Mouse (Mus musculus): ENCODE results near the gene Fam19a5. TPM values are rescaled to one million over a fixed set of nuclear protein-coding genes. Genes with fewer than 3 reads are reported as not detected.

Gene Fam19a5
- polyA plus RNA-seq, 1 experiment from 2014 or later = 0.24 TPM

DNA sequence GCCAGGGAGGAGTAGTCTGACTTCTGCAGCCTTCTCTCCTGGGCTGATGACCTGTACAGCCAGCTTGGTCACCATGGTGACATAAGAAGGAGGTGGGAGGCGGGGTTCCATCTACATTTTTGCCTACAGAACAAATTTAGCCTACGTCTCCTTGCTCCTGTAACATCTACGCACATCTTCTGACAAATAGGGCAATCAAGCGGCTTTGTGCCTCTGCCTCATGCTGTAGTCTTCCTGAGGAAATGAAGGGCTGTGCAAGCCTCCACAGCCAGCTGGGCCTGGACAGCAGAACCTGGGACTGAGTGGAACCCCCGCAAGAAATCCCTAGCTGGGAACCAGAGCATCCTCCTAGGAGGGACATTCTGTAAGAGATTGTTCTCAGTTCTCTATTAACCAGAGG is 35.8 kb downstream of the Fam19a5 start:
- Histone ChIP-seq H3K4me1 (ENCODE audit: insufficient read depth, low read depth, low read length) (no peaks in the 10 kb centered on the region), H3K4me3 (ENCODE audit: low read depth, low read length) (no peak overlapping the region), H3K36me3 (ENCODE audit: insufficient read depth, low read length) (no peaks in the 10 kb centered on the region), H3K27ac (ENCODE audit: low read length) (no peak overlapping the region), H3K9me3 (ENCODE audit: low read length) (no peaks in the 10 kb centered on the region), H3K9ac (replicated peaks; ENCODE audit: low read depth) (no peak overlapping the region), H3K4me2 (replicated peaks; ENCODE audit: low read depth, low read length) (no peak overlapping the region), H3K27me3 (replicated peaks; ENCODE audit: insufficient read depth, low read length) (no peaks in the 10 kb centered on the region)
- no peak for ATAC-seq
- DNase-seq (ENCODE audit: low spot score) = no peak
- TF ChIP-seq EP300 (IDR thresholded peaks at IDR 0.05) (no peak), CTCF (IDR thresholded peaks at IDR 0.05) (no peak)
- 71% methylated on average over 5 of the region's 5 CpGs for WGBS

DNA sequence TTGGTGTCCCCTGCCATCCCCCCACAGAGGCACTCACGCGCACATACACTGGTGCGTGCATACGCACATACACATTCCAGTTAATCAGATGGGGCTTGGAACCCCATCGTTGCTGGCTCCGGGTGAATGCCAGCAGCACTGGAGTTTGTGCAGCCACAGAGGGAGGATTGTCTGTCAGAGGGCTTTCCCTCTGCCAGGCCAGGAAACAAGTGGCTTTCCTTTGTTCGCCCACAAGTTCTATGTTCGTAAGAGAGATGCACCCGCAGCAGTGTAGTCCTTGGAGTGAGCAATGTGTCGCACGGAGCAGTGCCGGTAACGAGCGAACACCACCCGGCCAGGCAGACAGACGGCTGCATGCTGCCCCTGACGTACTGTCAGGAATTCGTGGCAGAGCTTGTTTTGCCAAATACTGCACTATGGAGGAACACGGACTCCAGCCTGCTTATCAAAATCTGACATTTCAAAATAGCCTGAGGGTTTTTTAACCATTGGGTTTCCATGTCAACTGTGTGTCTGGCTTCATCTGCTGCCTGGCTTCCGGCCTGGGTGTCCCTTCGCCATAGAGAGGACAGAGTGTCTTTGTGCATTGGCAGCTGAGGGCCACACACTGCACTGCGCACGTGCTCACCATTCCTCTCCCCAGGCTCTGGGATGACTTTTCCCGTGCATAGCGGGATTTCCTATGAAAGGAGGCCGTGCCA is 40.0 kb downstream of the Fam19a5 start:
- no peak overlapping the region for H3K27ac ChIP-seq (ENCODE audit: low read length)
- WGBS = 77% methylated on average over 26 of the region's 26 CpGs
- no peak for TF ChIP-seq CTCF (IDR thresholded peaks at IDR 0.05)
- TF ChIP-seq EP300 (IDR thresholded peaks at IDR 0.05) = no peak
- ATAC-seq (no peak), DNase-seq (ENCODE audit: low spot score) (no peak)
- no peak overlapping the region for H3K4me2 ChIP-seq (replicated peaks; ENCODE audit: low read depth, low read length)
- no peaks in the 10 kb centered on the region for H3K4me1 ChIP-seq (ENCODE audit: insufficient read depth, low read depth, low read length)
- no peak overlapping the region for H3K4me3 ChIP-seq (ENCODE audit: low read depth, low read length)
- no peaks in the 10 kb centered on the region for H3K27me3 ChIP-seq (replicated peaks; ENCODE audit: insufficient read depth, low read length)
- H3K9ac ChIP-seq (replicated peaks; ENCODE audit: low read depth) = no peak overlapping the region
- no peaks in the 10 kb centered on the region for H3K9me3 ChIP-seq (ENCODE audit: low read length)
- H3K36me3 ChIP-seq (ENCODE audit: insufficient read depth, low read length) = no peaks in the 10 kb centered on the region

DNA sequence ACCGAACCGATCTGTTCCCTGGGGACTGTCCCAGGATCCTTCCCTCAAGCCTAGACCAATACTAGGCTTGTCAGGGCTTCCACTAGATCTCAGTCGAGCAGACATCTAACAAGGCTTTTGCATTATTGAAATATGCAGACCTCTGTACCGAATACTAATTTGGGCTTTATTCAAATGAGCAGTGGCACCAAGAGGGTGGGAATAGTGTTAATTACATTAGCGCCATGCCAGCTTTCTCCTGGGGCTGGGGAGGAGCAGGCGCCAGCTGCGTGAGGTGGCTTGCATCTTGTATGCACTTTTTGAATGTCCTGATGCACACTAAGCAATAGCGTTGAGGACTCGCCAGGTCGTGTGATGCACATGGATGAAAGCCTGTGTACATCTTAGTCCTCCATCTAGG is 46.9 kb downstream of the Fam19a5 start:
- Histone ChIP-seq H3K9me3 (ENCODE audit: low read length) (no peaks in the 10 kb centered on the region), H3K27me3 (replicated peaks; ENCODE audit: insufficient read depth, low read length) (no peaks in the 10 kb centered on the region), H3K4me1 (ENCODE audit: insufficient read depth, low read depth, low read length) (no peaks in the 10 kb centered on the region), H3K4me2 (replicated peaks; ENCODE audit: low read depth, low read length) (no peak overlapping the region), H3K9ac (replicated peaks; ENCODE audit: low read depth) (no peak overlapping the region), H3K27ac (ENCODE audit: low read length) (no peak overlapping the region), H3K4me3 (ENCODE audit: low read depth, low read length) (no peak overlapping the region), H3K36me3 (ENCODE audit: insufficient read depth, low read length) (no peaks in the 10 kb centered on the region)
- WGBS = 87% methylated on average over 10 of the region's 10 CpGs
- ATAC-seq (no peak), DNase-seq (ENCODE audit: low spot score) (no peak)
- TF ChIP-seq EP300 (IDR thresholded peaks at IDR 0.05) (no peak), CTCF (IDR thresholded peaks at IDR 0.05) (no peak)

DNA sequence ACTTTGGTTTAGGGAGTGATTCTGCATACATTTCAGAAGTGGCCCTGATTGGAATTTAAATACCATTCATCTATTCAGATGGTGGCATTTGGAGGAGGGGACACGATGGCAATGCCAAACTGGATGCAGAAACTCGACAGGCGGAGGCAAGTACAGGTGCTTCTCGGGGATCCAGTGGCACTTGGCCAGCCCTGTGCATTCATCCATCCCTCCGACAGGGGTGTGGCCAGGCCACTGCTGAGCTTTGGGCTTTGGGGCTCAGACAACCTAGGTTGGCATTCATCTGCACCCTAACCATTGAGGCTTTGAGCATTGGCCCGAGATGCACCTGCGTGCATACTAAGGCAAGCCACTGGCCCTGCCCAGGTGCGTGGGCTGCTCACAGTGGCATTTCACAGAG is 52.6 kb downstream of the Fam19a5 start:
- H3K36me3 ChIP-seq (ENCODE audit: insufficient read depth, low read length) = no peaks in the 10 kb centered on the region
- no peak for TF ChIP-seq EP300 (IDR thresholded peaks at IDR 0.05)
- no peak for TF ChIP-seq CTCF (IDR thresholded peaks at IDR 0.05)
- H3K9me3 ChIP-seq (ENCODE audit: low read length) = no peaks in the 10 kb centered on the region
- no peak overlapping the region for H3K9ac ChIP-seq (replicated peaks; ENCODE audit: low read depth)
- DNase-seq (ENCODE audit: low spot score) (no peak), ATAC-seq (no peak)
- no peaks in the 10 kb centered on the region for H3K27me3 ChIP-seq (replicated peaks; ENCODE audit: insufficient read depth, low read length)
- H3K27ac ChIP-seq (ENCODE audit: low read length) = no peak overlapping the region
- 88% methylated on average over 8 of the region's 8 CpGs for WGBS
- H3K4me2 ChIP-seq (replicated peaks; ENCODE audit: low read depth, low read length) = no peak overlapping the region
- H3K4me1 ChIP-seq (ENCODE audit: insufficient read depth, low read depth, low read length) = no peaks in the 10 kb centered on the region
- H3K4me3 ChIP-seq (ENCODE audit: low read depth, low read length) = no peak overlapping the region

DNA sequence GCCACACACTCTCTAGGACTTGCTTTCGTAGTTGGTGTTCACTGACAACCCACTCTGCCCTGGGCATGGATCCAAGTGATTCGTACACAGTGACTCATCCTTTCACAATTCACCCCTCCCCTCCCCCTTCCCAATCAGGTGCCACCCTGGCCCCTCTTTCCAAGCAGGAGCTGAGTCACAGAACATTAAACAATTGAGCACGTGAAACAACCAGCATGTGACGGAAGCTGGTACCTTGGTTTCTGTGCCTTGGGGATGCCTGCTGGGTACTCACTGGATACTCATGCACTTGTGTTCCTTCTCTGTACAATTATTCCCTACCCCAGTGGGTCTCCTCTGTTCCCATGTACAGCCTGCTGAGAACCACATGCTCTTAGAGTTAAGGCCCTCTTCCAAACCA is 53.0 kb downstream of the Fam19a5 start:
- ATAC-seq (no peak), DNase-seq (ENCODE audit: low spot score) (peak; percentile 6)
- Histone ChIP-seq H3K27me3 (replicated peaks; ENCODE audit: insufficient read depth, low read length) (no peaks in the 10 kb centered on the region), H3K4me2 (replicated peaks; ENCODE audit: low read depth, low read length) (no peak overlapping the region), H3K36me3 (ENCODE audit: insufficient read depth, low read length) (no peaks in the 10 kb centered on the region), H3K9me3 (ENCODE audit: low read length) (no peaks in the 10 kb centered on the region), H3K4me1 (ENCODE audit: insufficient read depth, low read depth, low read length) (no peaks in the 10 kb centered on the region), H3K27ac (ENCODE audit: low read length) (no peak overlapping the region), H3K4me3 (ENCODE audit: low read depth, low read length) (no peak overlapping the region), H3K9ac (replicated peaks; ENCODE audit: low read depth) (no peak overlapping the region)
- 52% methylated on average over 4 of the region's 4 CpGs for WGBS
- no peak for TF ChIP-seq EP300 (IDR thresholded peaks at IDR 0.05)

DNA sequence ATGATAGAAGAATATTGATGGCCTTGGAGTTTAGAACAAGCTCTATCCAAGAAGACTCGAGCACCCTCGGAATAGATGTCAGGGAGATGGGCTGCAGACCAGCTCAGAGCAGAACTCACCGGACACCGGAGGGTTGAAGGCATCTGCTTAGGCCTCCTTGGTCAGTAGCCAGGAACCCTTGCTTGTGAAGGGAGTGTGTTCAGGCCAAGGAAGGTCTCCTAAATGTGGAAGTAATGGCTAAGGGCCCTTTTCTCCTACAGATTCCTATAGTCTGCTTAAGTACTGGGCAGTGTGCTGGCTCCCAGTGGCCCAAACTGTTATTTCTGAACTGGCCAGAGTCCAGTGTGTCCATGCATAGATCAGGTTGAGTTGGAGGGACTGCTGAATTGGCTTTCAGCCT is 53.7 kb downstream of the Fam19a5 start:
- H3K27me3 ChIP-seq (replicated peaks; ENCODE audit: insufficient read depth, low read length) = no peaks in the 10 kb centered on the region
- H3K4me3 ChIP-seq (ENCODE audit: low read depth, low read length) = no peak overlapping the region
- no peaks in the 10 kb centered on the region for H3K36me3 ChIP-seq (ENCODE audit: insufficient read depth, low read length)
- DNase-seq (ENCODE audit: low spot score) = no peak
- WGBS = 91% methylated on average over 4 of the region's 4 CpGs
- H3K4me1 ChIP-seq (ENCODE audit: insufficient read depth, low read depth, low read length) = no peaks in the 10 kb centered on the region
- no peak for ATAC-seq
- H3K9me3 ChIP-seq (ENCODE audit: low read length) = no peaks in the 10 kb centered on the region
- H3K4me2 ChIP-seq (replicated peaks; ENCODE audit: low read depth, low read length) = no peak overlapping the region
- TF ChIP-seq CTCF (IDR thresholded peaks at IDR 0.05) = no peak
- no peak for TF ChIP-seq EP300 (IDR thresholded peaks at IDR 0.05)
- no peak overlapping the region for H3K9ac ChIP-seq (replicated peaks; ENCODE audit: low read depth)
- no peak overlapping the region for H3K27ac ChIP-seq (ENCODE audit: low read length)

DNA sequence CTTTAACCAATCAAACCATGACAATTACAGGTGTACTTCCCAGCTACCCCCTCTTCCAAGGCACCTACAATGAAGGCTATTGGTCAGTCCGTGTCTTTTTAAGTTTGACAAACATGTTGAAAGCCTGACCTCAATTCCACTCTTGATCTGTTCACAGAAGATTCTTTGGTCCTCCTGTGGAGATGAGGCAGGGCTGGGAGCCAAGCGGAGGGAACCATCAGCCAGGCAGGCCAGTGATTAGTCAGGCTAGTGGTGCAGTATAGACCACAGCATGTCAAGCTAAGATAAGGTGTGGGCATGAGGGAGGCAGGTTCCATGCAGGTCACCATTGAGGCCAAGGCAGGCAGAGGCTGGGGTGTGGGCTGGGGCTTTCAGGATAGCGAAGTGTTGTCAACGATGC is 54.5 kb downstream of the Fam19a5 start:
- Histone ChIP-seq H3K27me3 (replicated peaks; ENCODE audit: insufficient read depth, low read length) (no peaks in the 10 kb centered on the region), H3K9me3 (ENCODE audit: low read length) (no peaks in the 10 kb centered on the region), H3K9ac (replicated peaks; ENCODE audit: low read depth) (no peak overlapping the region), H3K27ac (ENCODE audit: low read length) (no peak overlapping the region), H3K36me3 (ENCODE audit: insufficient read depth, low read length) (no peaks in the 10 kb centered on the region), H3K4me2 (replicated peaks; ENCODE audit: low read depth, low read length) (no peak overlapping the region), H3K4me3 (ENCODE audit: low read depth, low read length) (no peak overlapping the region), H3K4me1 (ENCODE audit: insufficient read depth, low read depth, low read length) (no peaks in the 10 kb centered on the region)
- DNase-seq (ENCODE audit: low spot score) = no peak
- WGBS = 78% methylated on average over 4 of the region's 4 CpGs
- no peak for ATAC-seq
- TF ChIP-seq EP300 (IDR thresholded peaks at IDR 0.05) = no peak
- TF ChIP-seq CTCF (IDR thresholded peaks at IDR 0.05) = no peak

Data from lung, postnatal 0 days (tissue).